Mouse (Mus musculus): ENCODE measurements around the gene Ppp1r14a.
A peak's percentile ranks its signal among the peaks of the same experiment; 100 is the strongest.

Gene Ppp1r14a

DNA sequence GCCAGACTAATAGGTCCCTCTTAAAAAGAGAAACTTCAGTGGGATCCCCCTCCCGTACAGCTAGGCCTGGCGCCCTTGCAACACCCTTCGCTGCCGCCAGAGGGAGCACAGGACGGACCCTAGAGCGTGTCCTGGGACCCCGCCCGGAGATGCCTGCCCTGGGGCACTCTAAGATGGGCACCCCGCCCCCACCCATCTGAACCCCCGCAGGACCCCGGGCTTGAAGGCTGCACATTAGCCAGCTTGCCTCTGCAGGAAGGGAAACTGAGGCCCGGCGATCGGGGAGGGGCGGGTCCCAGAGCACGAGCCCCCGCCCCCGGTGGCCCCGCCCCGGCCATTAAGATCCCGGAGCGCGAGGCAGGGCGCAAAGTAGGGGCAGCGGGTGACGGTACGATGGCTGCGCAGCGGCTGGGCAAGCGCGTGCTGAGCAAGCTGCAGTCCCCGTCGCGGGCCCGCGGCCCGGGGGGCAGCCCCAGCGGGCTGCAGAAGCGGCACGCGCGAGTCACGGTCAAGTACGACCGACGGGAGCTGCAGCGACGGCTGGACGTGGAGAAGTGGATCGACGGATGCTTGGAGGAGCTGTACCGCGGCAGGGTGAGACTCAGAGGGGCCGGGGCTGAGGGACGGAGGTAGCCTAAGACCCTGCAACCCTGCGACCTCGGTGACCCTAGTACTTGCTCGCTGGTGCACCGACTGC is at the start of gene Ppp1r14a:
TSS of gene Ppp1r14a (plus strand) at position 367 of the 697 bp plus-strand sequence.
- no peak for DNase-seq (ENCODE audit: low read depth)

DNA sequence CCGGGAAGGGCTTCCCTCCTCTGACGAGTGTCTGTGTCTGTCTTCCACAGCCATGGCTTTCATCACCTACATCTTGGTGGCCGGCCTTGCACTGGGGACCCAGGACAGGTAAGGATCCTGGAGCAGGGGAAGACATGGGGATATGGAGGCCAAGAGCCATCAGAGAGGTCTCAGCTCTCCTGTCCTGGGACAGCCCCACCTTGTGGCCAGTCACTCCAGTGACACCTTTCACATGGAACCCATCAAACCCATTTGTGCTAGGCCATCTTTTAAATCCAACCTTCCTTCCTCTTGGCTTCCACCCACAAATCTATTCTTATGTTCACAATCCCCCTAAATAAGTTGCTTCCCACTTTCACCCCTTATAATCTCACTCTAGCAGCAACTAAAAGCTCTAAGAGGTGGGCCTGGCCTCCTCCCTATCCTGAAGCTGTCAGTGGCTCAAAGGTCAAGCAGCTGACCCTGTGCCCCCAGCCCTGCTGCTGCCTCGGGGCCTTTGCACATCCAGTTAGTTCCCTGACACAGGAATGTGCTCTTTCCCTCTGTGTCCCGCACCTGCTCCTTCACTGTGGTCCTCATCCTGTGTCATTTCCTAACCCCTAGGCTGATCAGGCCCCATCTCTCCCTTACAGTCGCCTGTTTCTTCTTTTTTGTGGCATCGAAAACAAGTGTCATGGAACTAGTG is 44.2 kb upstream of the Ppp1r14a start:
- peak; percentile 57 for DNase-seq (ENCODE audit: low read depth)

DNA sequence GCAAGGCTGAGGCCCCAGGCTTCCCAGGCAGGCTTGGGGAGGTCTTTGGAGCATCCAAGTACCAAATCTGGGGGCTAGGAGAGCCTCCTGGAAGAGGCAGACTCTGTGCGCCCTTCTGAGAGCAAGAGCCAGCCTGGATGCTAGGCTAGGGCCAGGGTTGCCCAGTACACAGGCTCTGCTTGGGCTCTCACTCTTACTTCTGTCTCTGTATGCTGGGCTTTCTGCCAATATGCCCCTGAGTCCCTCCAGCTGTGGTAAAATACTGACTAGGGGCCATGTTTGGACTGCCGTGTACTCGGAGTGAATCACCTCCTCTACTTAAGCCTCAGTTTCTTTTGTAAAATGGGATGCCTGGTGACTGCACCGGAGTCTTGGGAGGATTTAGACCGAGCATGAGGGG is 43.1 kb upstream of the Ppp1r14a start:
- no peak for DNase-seq (ENCODE audit: low read depth)

DNA sequence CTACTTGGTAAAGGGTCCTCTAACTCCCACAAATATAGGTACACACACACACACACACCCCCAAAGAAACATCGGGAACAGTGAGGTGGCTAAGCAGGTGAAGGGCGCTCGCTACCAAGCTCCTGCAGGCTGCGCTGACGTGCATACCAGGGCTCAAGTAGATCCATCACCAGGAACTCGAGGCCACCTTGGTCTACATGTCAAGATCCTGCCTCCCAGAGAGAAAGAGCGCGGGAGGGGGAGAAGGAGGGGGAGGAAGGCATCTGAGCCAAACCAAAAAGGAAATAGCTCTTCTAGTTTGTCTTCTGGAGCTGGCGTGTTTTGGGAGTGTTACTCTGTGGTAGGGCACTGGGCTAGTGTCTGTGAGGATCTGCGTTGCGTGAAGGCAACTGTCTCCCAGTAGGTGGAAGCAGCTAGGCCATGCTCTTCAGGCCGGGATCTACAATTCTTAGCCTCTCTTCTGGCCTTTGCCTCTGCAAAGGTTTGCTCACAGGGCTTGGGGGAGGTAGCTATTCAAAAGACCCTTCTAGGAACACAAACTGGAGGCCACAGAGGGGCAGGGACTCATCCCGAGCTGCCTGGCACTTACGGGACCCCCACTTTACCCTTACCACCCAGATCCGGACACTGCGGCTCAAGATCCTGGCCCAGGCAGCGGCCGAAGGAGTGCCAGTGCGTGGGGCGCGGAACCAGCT is 42.3 kb upstream of the Ppp1r14a start:
- DNase-seq (ENCODE audit: low read depth), result no peak

DNA sequence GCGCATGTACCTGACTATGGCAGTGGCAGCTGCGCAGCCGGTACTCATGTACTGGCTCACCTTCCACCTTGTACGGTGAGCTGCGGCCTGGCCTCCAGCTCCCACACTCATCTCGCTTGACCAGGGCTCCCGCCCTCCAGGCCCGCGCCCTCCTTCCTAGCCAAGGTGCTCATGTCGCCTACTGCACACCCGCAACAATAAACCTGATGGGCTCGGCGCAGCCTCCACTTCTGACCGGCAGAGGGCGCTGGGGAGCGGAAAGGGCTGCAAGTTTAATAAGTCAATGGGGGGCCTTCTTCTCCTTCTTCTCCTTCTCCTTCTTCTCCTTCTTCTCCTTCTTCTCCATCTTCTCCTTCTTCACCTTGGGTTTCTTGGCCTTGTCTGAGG is 41.8 kb upstream of the Ppp1r14a start:
- DNase-seq (ENCODE audit: low read depth), result peak; percentile 58

DNA sequence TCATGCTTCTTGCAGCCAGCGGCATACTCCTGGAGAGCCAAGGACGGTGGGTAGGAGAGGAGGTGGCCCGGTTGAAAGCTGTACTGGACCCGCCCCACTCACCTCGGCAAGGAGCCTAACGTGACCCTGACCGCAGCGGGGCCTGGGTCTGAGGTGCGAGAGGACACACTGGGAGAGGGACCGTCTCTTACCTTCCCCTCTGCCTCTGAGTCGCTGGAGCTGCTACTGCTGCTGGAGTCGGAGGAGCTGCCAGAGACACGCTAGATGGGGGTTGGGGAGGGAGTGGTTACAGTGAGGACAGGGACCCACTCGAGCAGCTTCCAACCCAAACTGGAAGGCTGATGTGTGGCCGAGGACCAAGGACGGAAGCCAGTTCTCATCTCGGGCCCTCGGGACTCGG is 41.4 kb upstream of the Ppp1r14a start:
- no peak for DNase-seq (ENCODE audit: low read depth)

DNA sequence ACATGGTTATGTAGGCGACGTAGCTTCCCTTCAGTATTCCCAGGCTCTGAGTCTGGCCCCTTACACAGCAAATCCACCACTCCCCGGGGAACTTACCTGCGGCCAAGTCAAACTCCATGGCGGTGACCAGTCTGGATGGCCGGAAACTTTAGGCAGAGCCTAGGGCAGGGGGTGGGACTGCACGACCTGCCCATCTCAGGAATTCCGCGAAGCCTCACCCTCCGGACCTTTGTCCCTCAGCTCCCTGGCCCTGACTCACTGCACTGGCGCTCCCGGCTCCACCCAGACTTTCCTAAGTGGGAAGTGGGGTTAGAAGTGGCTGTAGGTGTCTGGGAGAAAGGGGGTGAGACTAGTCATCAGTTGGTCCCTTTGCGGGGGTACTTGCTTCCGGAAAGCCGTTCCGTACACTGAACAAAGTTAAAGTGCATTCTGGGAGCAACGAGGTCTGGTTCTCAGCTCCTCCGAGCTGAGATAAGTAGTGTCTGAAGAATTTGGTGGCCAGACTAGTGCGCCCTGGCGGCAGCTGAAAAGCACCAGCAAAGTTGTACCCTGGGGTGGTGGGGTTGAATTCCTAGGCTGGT is 40.8 kb upstream of the Ppp1r14a start, which contains the start of gene 2200002D01Rik:
TSS of gene 2200002D01Rik (minus strand) at position 206 of the 581 bp plus-strand sequence.
- DNase-seq (ENCODE audit: low read depth), result no peak

DNA sequence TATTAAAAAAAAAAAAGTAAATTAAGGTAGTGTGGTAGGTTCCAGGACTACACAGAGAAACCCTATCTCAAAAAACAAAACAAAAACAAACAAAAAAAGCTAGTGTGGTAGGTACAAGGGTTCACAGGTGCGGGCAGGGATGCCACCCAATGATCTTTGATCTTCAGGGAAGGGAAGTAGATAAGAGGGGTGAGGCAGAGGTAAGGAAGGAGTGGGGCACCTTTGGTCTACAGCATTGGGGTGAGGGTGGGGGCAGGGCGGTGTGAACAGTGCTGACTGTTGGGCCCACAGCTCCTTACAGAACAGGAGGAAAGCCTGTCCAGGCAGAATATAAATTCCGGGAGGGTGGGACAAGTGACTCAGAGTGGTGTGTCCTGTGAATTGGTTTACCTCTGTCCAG is 37.9 kb upstream of the Ppp1r14a start:
- DNase-seq (ENCODE audit: low read depth), result no peak

DNA sequence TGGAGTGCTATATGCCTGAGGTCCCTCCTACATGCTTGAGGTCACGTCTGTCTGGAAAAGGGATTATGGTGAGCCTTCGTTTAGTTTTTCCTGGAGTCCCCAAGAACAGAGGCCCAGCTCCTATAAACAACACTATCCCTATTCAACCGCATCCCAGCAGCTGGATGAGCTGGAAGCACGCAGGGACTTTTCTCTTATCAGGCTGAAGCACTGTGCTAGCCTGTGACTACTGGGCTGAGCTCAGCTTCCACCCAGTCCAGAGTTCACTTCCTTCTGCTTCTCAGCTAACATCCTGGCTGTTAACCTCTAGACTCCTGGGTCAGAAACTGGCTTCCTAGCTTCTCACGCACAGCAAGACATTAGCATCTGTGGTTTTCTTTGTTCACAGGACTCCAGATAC is 35.3 kb upstream of the Ppp1r14a start:
- peak; percentile 62 for DNase-seq (ENCODE audit: low read depth)

DNA sequence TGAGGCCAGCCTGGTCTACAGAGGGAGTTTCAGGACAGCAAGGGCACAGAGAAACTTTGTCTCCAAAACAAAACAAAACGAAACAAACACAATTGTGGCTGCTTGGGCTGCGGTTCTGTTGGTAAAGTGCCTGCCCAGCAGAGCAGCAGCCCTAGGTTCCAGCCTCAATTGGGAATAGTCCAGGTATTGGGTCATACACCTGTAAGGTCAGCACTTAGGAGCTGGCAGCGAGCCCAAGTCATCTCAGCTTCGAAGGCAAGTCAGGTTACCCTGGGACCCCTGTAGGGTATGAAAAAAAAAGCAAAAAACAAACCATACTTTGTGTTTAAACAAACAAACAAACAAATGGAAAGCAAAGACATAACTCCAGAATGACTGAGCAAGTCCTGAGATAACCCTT is 33.2 kb upstream of the Ppp1r14a start:
- no peak for DNase-seq (ENCODE audit: low read depth)

DNA sequence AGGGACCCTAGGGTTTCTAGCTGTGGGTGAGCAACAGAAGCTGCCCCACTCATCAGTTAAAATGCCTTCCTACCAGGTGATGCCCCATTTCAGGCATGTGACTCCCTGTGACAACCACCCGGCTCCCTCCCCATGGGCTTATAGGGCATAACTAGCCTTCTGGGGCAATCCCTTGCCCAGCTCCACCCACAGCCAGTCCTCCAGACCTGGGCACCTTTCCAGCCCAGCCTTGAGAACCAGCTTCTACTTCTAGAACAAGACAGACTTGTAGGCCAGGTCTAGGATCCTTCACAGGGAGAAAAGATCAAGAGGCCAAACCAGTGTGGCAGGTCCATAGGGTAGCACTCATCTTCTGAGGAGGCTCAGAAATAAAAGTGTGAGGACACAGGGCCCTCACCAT is 31.7 kb upstream of the Ppp1r14a start:
- DNase-seq (ENCODE audit: low read depth), result no peak

DNA sequence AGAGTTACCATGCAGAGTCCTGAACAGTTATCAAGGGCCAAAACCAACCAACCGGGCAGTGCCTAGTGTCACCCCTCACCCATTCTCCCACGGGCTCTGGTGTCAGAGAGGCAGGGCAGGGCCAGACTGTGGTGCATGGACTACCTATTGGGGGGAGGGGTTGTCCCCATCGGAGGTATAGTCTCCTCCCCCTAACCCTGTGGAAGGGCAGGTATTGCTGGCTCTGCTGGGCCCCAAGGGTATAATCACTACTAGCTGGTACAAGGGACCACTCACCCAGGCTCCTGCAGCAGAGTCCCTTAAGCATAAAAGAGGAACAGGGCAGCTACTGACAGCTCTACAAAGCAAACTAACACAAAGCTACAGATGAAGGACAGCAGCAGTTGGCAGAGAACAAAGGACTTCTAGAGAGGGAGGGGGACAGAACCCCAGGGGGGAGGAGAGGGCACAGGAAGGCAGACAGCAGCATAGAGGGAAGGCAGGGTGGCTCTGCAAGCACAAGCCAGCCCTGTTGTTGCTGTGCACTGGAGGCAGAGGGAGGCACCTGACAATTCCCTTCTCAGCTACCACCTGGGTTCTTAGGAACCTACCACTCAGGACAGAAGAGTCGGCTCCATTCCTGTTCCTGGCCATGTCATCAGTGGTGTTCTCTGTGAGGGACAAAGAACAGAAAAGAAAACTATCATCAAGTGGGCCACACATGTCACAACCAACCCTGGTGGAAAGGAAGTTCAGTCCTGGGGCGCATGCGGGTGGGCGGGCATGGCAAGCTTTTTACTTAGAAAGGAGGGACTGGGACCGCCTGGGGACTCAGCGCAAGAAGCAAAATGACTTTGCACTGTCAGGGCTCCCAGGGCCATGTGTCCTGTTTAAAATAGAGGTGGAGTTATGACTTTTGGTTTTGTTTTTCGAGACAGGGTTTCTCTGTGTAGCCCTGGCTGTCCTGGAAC is 29.1 kb upstream of the Ppp1r14a start:
- no peak for DNase-seq (ENCODE audit: low read depth)

DNA sequence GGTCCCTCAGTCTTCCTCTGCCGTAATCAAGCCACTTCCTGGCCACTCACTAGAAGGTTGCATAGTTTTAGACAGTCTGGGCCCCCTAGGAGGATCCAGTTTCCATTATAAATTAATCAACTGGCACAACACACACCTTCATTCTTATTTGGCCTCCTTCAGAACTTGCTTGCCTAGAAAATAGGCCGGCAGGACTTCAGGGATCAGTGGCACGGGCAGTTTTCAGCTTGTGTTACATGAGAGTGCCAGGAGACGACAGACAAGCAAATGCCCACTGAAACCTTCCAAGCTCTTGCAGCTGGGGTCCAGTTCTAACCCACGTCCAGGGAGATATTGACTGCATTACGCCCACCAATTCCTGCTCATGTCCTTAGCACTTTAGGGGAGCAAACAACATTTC is 27.0 kb upstream of the Ppp1r14a start:
- no peak for DNase-seq (ENCODE audit: low read depth)

DNA sequence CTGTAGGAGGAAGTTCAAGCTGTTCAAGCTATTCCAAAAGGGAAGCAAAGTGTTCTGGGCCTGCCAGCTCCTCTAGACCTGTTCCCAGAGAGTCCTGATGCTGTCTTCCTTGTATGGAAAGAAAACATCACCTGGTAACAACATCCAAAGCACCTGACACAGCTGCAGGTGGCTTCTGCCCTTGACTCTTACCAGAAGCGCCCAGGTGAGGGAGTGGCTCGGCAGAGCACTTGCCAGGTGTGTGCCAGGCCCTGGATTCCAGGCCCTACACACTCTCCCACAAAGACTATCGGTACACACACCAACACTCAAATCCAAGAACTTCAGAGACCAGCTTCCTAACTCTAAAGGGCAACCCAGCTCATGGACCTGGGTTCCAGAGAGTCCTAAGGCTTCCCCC is 25.3 kb upstream of the Ppp1r14a start:
- DNase-seq (ENCODE audit: low read depth), result no peak

DNA sequence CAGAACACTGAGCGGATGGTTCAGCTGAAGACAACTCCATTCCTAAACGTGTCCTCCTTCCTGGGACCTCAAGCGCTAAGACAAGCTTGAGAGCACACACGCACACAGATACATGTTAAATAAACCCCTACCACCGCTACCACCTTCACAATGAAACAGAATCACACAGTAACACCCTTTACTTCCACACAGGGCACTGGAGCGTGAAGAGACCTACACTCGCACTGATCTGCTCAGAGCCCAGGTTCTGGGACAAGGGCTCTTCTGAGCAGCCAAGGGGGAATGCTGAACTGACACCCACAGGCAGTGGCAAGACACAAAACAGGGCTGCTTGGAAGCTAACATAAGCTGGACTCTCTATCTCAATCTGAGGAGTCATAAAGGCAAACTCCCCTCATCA is 23.5 kb upstream of the Ppp1r14a start:
- DNase-seq (ENCODE audit: low read depth), result no peak

DNA sequence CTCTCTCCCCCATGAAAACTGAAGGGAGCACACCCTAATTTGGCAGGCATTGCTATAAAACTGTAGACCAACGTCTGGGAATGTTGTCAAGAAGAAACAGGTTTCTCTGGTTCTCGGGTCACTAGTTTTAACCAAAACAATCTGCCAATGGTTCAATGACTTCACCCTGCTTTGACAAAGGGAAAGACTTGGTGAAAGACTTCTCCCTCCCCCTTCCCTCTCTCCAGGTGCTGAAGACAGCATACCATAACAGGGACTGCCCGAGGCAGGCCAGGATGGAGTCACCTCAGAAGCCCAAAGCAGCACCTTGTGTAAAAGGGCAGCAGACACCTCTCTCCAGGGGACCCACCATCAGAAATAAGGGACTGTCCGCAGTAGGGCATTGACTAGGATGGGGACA is 22.2 kb upstream of the Ppp1r14a start:
- no peak for DNase-seq (ENCODE audit: low read depth)

DNA sequence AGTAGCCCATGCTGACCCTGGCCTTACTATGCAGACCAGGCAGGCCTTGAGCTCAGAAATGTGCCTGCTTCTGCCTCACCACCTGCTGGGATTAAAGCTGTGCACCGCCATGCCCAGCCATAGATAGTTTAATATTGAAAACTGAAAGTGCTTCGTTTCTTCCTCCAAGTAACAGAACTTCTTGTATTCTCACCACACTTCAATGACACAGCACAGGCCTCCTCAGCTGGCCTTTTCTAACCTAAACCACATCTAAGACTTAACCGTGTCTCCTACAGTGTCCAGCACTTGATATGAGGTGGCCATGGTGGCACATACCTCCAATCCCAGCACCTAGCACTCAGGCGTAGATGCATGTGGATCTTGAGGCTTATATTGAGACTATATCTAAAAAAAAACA is 18.7 kb upstream of the Ppp1r14a start:
- DNase-seq (ENCODE audit: low read depth), result no peak

DNA sequence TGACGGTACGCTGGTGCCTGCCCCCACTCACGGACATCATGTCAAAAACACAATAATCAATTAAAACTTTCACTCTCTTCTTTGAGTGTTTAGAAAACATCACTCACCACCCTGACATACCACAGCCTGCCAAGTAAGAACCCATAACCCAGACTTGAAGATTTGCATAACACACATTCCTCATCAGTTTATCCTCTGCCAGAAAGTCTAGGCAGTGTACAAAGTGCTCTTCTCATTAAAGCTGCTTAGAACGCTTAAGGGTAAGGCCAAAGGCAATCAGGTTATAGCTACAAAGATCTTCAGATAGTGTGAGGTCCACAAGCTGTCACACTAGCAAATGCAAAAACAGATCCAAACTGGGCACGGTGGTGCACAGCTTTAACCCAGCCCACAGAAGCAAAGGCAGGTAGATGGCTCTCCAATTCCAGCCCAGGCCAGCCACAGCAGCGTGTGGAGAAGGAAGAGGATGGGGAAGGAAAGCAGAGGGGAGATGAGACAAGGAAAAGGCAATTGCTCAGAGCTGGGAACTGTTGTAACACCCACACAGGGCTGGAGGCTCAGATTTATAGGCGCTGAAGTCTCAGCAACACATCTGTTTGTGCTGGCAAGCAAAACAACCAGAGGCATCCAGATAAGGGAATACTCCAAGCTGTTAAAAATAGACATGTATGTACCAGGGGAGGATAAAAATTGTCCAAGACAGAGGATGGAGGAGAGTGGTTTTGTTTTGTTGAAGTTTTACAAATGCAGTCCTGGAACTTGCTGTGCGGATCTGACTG is 17.2 kb upstream of the Ppp1r14a start:
- DNase-seq (ENCODE audit: low read depth), result no peak

DNA sequence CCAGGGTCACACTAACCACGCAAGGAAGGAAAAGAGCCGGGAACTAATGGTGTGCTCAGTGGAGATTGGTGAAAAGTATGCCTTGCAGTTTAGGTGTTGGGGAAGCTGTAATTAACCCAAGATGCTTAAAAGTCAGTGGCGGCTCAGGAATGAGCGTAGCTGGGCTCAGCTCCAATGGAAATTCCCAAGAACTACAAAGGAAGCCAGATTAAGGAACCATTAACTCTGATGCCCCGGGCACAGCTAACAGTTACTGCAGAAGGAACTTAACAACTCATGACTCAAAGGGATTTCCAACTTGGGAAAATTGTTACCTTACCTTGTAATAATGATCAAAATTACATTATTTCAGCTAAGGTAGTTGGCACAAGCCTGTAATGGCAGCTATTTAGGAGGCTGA is 12.4 kb upstream of the Ppp1r14a start:
- DNase-seq (ENCODE audit: low read depth), result peak; percentile 28

DNA sequence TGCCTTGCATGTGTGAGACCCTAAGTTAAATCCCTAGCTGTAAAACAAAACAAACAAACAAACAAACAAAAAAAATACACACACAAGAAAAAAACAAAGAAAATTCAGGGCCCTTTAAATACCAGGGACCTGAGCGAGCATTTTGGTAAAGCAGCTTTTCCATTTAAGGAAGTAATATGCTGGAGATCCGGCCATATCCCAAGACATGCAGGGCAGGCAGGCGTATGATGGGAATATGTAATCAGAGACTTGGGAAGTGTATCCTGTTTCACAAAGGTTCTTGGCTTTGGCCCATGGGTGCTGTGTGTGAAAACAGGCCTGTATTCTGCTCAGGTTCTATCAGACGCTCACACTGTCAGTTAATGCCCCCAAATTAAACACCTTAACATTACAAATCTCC is 11.6 kb upstream of the Ppp1r14a start:
- no peak for DNase-seq (ENCODE audit: low read depth)

DNA sequence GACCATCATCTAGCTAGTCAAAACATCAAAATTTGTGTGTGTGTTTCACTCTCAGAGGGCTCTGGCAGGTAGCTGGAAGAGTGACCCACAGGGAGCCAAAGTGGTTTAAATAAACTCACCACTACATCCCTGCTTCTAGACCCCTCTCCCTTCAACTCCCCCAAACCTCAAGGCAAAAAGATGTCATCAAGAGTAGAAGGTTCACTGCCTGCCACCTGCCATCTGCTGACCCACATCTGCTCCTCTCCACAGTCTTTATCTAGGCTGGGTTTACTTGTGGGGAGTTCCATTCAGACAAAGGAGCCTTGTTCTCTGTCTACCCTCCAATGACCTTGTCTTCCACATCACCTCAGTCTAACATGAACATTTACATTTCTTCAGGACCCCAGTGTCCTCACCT is 9.8 kb upstream of the Ppp1r14a start:
- no peak for DNase-seq (ENCODE audit: low read depth)

Data from 416B (cell line).